Mouse (Mus musculus) left cerebral cortex, adult 8-10 months (tissue): ENCODE data around the gene Akt3. TPM values are rescaled to one million over a fixed set of nuclear protein-coding genes. Genes with fewer than 3 reads are reported as not detected.
A peak's percentile ranks its signal among the peaks of the same experiment; 100 is the strongest.

Experiments
- DNase-seq, 2 experiments: peaks; one replicate each; pipeline ENCODE4 v3.0.0; 2022; ENCODE audit warnings: low spot score in 2 of 2
- total RNA-seq, 4 experiments: library from RNA; stranded (reverse); gene quantifications; 2 replicates each; pipeline ENCODE4 v1.2.4; 2022

Akt3 gene
- total RNA-seq, 4 experiments from 2014 or later = 227 to 296 (median 251) TPM

DNA sequence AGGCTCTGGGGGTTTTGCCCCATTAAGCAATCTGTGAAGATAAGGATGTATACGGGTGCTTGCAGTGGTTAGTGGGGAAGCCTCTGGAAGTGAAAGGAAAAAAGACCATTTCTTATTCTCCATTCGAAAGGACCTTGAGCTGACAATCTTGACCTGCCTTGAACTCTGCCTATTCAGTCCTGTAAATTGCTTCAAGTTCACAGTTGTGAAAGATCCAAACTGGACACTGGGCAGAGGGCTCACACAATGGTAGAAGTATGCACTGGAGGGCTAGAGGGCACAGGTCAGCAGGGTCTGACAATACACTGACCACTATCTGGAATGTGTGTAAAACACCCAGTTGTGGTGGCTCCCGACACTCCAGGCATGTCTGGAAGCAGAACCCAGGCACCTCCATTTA, 245.2 kb downstream of the Akt3 start:
- no peak for DNase-seq

- no peak for DNase-seq
These were observed 246.3 kb downstream of the Akt3 start for GRCm38 (mm10) chr1:177011688-177012087.

GRCm38 (mm10) chr1:177010607-177011302, 247.2 kb downstream of the Akt3 start:
- no peak for DNase-seq

- no peak for DNase-seq
These were observed 248.0 kb downstream of the Akt3 start for GRCm38 (mm10) chr1:177010041-177010440.

DNA sequence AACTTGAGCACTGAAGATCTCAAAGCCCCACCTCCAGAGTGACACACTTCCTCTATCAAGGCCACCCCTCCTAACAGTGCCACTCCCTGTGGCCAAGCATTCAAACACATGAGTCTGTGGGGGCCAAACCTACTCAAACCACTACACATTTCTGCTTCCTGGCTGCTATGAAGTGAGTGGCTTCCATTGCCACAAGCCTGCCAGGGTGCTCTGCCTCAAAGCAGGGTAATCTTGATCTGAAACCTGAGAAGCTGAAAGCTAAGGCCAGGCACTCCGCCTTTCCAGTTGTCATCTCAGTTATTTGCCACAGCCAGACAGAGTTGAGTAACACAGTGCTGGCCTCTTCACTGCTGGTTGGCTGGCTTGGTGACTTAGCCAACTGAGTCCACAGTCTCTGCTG, 249.2 kb downstream of the Akt3 start:
- no peak for DNase-seq

- DNase-seq = no peak
These were observed 250.6 kb downstream of the Akt3 start for GRCm38 (mm10) chr1:177007405-177007804.

DNA sequence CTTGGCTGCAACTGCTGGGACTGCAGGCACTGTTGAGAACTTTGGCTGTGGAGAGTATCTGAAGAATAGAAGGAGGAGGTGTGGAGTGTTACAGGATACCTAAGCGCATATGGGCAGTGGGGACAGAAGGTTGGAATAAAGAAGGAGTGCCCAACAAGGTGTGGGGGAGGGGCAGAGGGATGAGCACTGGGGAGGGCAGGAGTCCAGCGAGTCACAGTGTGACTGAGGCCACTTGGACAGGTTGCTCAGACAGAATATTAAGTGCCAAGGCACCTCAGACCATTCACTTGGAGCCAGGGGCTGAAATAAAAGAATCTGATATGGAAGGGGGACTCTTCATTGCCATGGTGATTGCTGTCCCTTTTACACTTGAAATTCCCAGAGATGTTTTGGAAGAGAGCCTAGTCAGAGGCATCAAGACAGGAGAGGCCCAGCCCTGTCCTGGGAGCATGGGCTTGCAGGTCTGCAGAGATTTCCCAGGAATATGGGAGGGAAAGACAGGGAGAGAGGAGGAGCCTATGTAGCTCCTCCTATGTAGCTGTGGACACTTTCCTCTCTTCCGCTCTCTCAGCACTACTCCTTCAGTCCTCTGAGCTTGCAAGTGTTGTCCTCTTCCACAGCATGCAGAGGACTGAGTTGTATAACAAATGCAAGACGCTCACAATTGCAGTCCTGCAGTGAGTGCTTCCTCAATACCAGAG, 253.8 kb downstream of the Akt3 start:
- no peak for DNase-seq

DNA sequence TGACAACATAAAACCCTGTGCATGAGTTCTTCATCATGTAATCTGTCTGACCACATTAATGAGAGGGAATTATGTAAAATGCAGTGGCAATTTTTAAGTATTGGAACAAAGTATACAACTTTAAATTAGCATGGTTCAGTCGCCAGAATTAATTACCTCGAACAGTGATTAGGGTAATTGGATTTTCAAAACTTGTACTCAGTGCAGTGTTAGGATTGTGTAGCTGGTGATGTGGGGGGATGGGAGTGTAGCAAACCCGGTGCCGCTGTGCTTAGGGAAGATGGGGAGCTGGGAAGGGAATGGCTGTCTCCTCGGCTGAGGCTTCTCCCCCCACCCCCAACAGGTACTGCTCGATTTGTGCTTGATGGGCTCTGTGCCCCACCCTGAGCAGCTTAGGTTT, 255.1 kb downstream of the Akt3 start:
- DNase-seq = no peak

DNA sequence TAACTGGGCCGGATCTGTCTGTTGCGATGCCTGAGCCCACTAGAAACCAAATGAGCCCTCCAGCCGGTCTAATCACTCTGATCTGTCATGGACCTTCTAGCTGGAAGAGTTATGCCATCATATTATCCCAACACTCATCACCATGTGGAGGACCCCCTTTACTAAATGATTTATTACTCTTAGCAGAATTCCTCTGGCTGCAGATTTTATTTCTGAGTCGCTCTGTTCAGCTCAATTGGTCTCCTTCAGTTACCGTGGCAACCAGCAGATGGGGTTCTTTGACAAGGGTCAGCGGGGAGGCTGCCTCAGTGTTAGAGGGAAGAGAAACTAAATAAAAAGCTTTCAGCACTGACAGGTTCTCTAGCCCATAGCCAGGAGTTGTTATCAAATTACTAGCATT, 259.0 kb downstream of the Akt3 start:
- DNase-seq = no peak

DNA sequence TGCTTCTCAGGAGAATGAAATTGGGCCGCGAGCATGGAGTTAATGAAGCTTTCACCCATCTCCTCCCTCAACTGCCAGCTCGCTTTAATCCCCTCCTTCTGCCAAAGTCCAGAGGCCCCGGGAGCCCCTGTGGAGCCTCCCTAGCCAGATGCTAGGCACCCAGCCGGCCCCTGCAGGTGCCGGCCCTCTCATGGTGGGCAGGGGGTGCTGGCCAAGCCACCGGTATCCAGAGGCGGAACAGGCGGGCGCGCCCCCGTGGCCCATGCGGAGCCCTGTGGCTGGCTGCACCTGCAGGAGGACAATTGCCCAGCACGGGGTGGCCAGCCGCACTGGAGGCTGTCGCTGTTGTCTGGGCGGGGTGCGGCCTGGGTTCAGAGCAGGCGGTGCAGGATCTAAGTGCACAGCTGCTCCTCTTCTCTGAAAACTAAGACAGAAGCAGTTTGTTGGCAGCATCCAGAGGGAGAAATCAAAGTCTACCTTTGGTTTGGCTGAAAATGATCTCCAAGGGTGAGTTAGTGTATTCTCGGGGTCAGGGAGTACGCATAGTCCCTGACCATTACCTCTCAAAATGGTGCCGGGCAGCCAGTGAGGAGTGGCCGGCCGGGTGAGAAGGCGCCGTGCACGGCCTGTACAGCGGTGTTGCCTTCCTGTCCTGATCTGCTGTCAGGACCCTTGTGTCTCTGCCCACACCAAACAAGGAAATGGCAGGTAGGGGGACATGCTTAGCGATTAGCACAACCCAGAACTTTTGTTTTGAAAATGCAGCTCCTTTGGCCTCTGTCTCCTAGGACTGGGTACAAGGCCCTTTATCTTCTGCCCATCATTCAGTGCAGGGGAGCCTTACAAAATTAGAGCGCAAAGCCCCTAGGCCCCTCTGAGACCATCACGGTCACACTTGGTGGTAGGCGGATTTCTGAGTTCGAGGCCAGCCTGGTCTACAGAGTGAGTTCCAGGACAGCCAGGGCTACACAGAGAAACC, 260.0 kb downstream of the Akt3 start:
- DNase-seq = no peak

DNA sequence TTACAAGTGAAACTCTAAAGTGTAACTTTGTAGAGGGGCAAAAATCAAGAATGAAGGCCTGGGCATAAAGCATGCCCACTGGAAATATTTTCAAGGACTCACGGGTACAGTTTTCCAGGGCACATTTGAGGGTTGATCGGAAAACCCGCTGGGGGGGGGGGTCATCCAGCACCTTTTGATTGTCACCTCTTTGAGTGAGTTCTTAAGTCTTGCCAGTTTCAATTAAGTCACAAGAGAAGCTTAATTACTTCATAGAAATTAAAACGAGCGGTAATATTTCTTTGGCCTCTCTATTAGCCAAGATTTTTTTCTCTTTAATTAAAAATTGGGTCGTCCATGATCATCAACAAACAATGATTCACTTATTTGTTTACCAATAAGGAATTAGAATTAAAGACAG, 260.7 kb downstream of the Akt3 start:
- DNase-seq = no peak

- DNase-seq = peak in 1 of 2 experiments; percentile 56
These were observed 261.3 kb downstream of the Akt3 start for GRCm38 (mm10) chr1:176996630-176997201.

DNA sequence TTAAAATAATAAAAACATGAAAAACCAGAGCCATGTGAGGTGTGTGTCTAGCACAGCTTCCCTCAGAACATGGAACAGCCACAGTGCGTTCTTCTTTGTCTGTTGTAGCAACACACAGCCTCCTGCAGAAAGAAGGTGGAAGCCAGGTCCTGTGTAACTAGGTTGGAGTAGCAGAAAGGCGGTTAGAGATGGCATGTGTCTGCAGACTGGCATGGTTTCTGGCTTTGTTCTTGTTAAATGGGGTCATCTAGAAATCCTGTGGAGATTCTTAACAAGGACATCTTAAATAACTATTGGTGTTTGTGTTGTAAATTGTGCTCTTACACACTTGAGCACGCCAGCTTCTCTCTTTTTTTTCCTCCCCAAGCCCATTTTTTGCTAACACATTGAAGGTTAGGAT, 261.8 kb downstream of the Akt3 start:
- DNase-seq = no peak

GRCm38 (mm10) chr1:176995419-176995775, 262.6 kb downstream of the Akt3 start:
- no peak for DNase-seq

DNA sequence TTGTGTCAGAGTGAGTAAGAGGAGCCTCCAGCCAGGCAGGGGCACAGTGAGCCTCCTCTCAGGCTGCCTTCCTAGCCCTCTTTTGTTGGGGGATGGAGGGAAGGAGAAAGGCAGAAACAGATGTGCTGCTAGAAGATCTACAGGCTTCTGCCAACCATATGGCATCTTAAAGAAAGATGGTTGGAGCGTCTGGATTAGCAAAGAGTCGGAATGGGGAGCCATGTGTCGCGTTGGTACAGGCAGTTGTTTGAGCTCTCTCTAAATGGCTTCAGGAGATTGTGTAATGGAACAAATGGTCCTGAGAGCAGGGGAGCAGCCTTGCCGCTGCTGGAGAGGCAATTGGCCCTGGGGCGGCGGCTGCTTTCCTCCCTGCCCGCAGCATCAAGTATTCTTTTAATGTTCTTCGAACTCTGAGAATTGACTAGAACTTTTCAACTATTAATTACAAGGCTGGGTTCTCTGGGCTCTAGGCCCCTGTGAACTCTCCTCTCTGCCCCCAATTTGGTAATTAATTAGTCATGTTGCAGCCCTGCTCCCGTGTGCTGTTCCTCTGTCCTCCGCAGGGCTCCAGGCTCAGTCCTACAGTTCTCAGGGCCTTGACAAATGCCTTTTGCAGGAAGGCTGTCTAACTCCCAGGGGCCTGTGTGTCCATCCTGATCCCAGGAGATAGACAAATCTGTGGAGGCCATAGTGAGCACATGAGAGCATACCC, 263.1 kb downstream of the Akt3 start:
- DNase-seq = no peak

DNA sequence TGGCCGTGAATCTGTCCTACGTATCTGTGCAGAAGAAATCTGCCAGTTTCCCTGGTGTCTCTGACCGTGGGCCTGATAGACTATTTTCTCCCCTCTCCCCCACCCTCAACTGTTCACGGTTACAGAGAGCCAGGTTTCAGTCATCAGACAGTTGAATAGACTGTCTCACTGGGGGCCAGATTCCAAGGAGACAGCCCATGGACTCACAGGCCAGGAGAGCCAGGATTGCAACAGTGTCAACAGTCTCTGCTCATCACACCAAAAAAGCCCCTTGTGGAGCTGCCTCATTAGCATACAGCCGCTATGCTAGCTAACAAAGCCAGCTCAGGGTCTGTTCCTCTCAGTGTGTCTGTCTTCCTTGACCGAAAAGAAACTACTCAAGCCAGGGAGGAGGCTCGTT, 263.9 kb downstream of the Akt3 start:
- no peak for DNase-seq

GRCm38 (mm10) chr1:176993141-176994010, 264.6 kb downstream of the Akt3 start:
- no peak for DNase-seq

- no peak for DNase-seq
These were observed 265.5 kb downstream of the Akt3 start for GRCm38 (mm10) chr1:176992517-176992916.

GRCm38 (mm10) chr1:176991473-176991872, 266.5 kb downstream of the Akt3 start:
- DNase-seq = no peak
